ENCODE assay signal across 11 mouse cellular contexts in the genomic region with DNA sequence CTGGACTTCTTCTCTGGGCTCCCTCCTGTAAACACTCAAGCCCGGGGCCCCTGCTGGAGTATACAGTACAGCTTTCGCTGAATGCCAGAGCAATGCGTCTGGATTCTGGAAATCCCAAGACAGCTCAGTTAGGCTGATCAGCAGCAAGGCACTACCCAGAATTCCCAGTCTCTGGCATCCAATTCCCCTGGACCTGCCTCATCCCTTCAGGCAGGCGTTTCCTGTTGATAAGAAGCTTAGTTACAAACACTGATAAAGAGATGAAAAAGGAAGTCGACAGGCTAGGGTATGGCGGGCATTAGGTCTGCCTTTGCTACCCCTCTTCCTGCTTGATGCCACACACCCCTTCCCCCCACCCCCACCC. TPM values are rescaled to one million over a fixed set of nuclear protein-coding genes. Genes with fewer than 3 reads are reported as not detected.
DNase-seq lines count a peak whose midpoint lies in the region; ATAC-seq and TF ChIP-seq lines count a peak whose summit lies in the region.
"Had no signal": no experiment of that assay in that cellular context is flagged by ENCODE, and none has a peak within 500 bp of the region (broad histone marks: within the 10 kb centered on the region; RNA-seq: fewer than 3 reads in every experiment).

No protein-coding gene starts in this region.

- no peaks in the 10 kb centered on the region for H3K9me3 ChIP-seq in heart, embryonic 16.5 days (replicated peaks; ENCODE audit: control insufficient read depth, low read length)
- no peaks in the 10 kb centered on the region for H3K9me3 ChIP-seq in lung, postnatal 0 days (ENCODE audit: low read length)
- H3K9me3 ChIP-seq: hindbrain, embryonic 15.5 days had no signal

- TF ChIP-seq EP300 in lung, postnatal 0 days (IDR thresholded peaks at IDR 0.05) = peak; percentile 95

- H3K27me3 ChIP-seq in kidney, adult 2 months (replicated peaks; ENCODE audit: control insufficient read depth, insufficient read depth, low read length) = no peaks in the 10 kb centered on the region
- H3K27me3 ChIP-seq in heart, embryonic 16.5 days (ENCODE audit: control insufficient read depth, insufficient read depth, low read length) = no peaks in the 10 kb centered on the region
- no peaks in the 10 kb centered on the region for H3K27me3 ChIP-seq in lung, postnatal 0 days (replicated peaks; ENCODE audit: insufficient read depth, low read length)
- H3K27me3 ChIP-seq: hindbrain, embryonic 15.5 days had no signal

- H3K9ac ChIP-seq in heart, embryonic 16.5 days (ENCODE audit: low read length) = peak overlapping the region; percentile 42
- H3K9ac ChIP-seq in lung, postnatal 0 days (replicated peaks; ENCODE audit: low read depth) = no peak overlapping the region
- H3K9ac ChIP-seq: hindbrain, embryonic 15.5 days had no signal

- H3K4me3 ChIP-seq in kidney, adult 2 months (ENCODE audit: insufficient read depth, low read depth, low read length) = no peak overlapping the region
- no peak overlapping the region for H3K4me3 ChIP-seq in heart, embryonic 16.5 days (ENCODE audit: low read length)
- H3K4me3 ChIP-seq in lung, postnatal 0 days (ENCODE audit: low read depth, low read length) = no peak overlapping the region
- H3K4me3 ChIP-seq: hindbrain, embryonic 15.5 days; left cerebral cortex, adult 2 months had no signal

- H3K4me1 ChIP-seq in kidney, adult 2 months (ENCODE audit: control insufficient read depth, insufficient read depth, low read length) = peaks cover 23% of the 10 kb centered on the region
- H3K4me1 ChIP-seq in heart, embryonic 16.5 days (ENCODE audit: control insufficient read depth, insufficient read depth, low read length) = peaks cover 53% of the 10 kb centered on the region
- H3K4me1 ChIP-seq in lung, postnatal 0 days (ENCODE audit: insufficient read depth, low read depth, low read length) = peaks cover 10% of the 10 kb centered on the region; the same call in 1 of the 2 replicates

- TF ChIP-seq POLR2A in kidney, adult 2 months (IDR thresholded peaks at IDR 0.05; ENCODE audit: low read depth, low read length) = no peak

- peak overlapping the region; percentile 40; the same call in 1 of the 2 replicates for H3K4me2 ChIP-seq in heart, embryonic 16.5 days (ENCODE audit: low read depth, low read length)
- H3K4me2 ChIP-seq in lung, postnatal 0 days (replicated peaks; ENCODE audit: low read depth, low read length) = peak overlapping the region; percentile 17; the same call in 1 of the 2 replicates
- H3K4me2 ChIP-seq: hindbrain, embryonic 15.5 days; midbrain, embryonic 11.5 days had no signal

- peak; percentile 63 for DNase-seq in kidney, adult 2 months
- no peak for DNase-seq in kidney, adult 11 months
- DNase-seq in MN1 (ENCODE audit: low spot score) = peak; percentile 80
- peak; percentile 84 for DNase-seq in lung, postnatal 0 days (ENCODE audit: low spot score)
- DNase-seq in T-cell, adult 2 months (ENCODE audit: low spot score) = no peak
- DNase-seq in cerebellum, adult 18-20 months = no peak
- no peak for DNase-seq in frontal cortex, postnatal 10 days (ENCODE audit: low spot score in 2 of 2)

- no peak for TF ChIP-seq CTCF in kidney, adult 2 months (conservative IDR thresholded peaks at IDR 0.05; ENCODE audit: insufficient read depth, insufficient read length, low read depth, low read length)
- no peak for TF ChIP-seq CTCF in lung, postnatal 0 days (IDR thresholded peaks at IDR 0.05)

- 55% methylated on average over 6 of the region's 6 CpGs for WGBS in kidney, adult 2 months
- WGBS in heart, embryonic 16.5 days = 9% methylated on average over 6 of the region's 6 CpGs
- 6% methylated on average over 6 of the region's 6 CpGs for WGBS in lung, postnatal 0 days

- ATAC-seq in heart, embryonic 16.5 days (replicated peaks; ENCODE audit: extremely low read depth, insufficient read depth, low FRiP score) = no peak
- ATAC-seq in lung, postnatal 0 days = peak; percentile 50

- no peaks in the 10 kb centered on the region for H3K36me3 ChIP-seq in kidney, adult 2 months (ENCODE audit: control insufficient read depth, insufficient read depth, low read length)
- no peaks in the 10 kb centered on the region for H3K36me3 ChIP-seq in heart, embryonic 16.5 days (ENCODE audit: control insufficient read depth, insufficient read depth)
- H3K36me3 ChIP-seq in lung, postnatal 0 days (ENCODE audit: insufficient read depth, low read length) = peaks cover 4% of the 10 kb centered on the region; the same call in 1 of the 2 replicates
- H3K36me3 ChIP-seq: hindbrain, embryonic 15.5 days had no signal

- peak overlapping the region; percentile 2; the same call in 1 of the 2 replicates for H3K27ac ChIP-seq in kidney, adult 2 months (ENCODE audit: insufficient read depth, low read depth, low read length)
- peak overlapping the region; percentile 70 for H3K27ac ChIP-seq in heart, embryonic 16.5 days (ENCODE audit: low read length)
- H3K27ac ChIP-seq in lung, postnatal 0 days (ENCODE audit: low read length) = peak overlapping the region; percentile 70
- H3K27ac ChIP-seq: hindbrain, embryonic 15.5 days had no signal

RNA-seq across cellular contexts. Expression of a gene that starts 19.6 kb away (rescaled TPM):
- polyA plus RNA-seq in kidney, adult 2 months (2012; rRNA removed) = 33.4 and 34.1 TPM in 2 replicates
- polyA plus RNA-seq in heart, embryonic 16.5 days (2015; fragmentation: Nextera tagmentation; extraction: Ambion mirVana) = 14.7 and 20.5 TPM in 2 replicates
- polyA plus RNA-seq in lung, postnatal 0 days (2015; fragmentation: Nextera tagmentation; extraction: Ambion mirVana) = 159 and 168 TPM in 2 replicates

RNA-seq across cellular contexts. Expression of a gene that starts 26.0 kb away (rescaled TPM):
- polyA plus RNA-seq in kidney, adult 2 months (2012; rRNA removed) = 37.0 and 37.2 TPM in 2 replicates
- 7.1 and 8.0 TPM in 2 replicates for polyA plus RNA-seq in heart, embryonic 16.5 days (2015; fragmentation: Nextera tagmentation; extraction: Ambion mirVana)
- polyA plus RNA-seq in lung, postnatal 0 days (2015; fragmentation: Nextera tagmentation; extraction: Ambion mirVana) = 6.6 and 7.4 TPM in 2 replicates

RNA-seq across cellular contexts. Expression of a gene that starts 32.3 kb away (rescaled TPM):
- not detected in 2 replicates for polyA plus RNA-seq in kidney, adult 2 months (2012; rRNA removed)
- not detected in 2 replicates for polyA plus RNA-seq in heart, embryonic 16.5 days (2015; fragmentation: Nextera tagmentation; extraction: Ambion mirVana)
- 0.13 TPM in 1 of 2 replicates, not detected in the other for polyA plus RNA-seq in lung, postnatal 0 days (2015; fragmentation: Nextera tagmentation; extraction: Ambion mirVana)
- polyA plus RNA-seq: hindbrain, embryonic 15.5 days; midbrain, embryonic 11.5 days had no signal

Comparison
In these comparisons a context has a peak if more than half of its experiments do, and no peak if none do; other contexts are left out.
1. DNase-seq: peak in kidney, adult 2 months (single experiment), MN1 (single experiment) and lung, postnatal 0 days (single experiment); none in kidney, adult 11 months (single experiment), T-cell, adult 2 months (single experiment), cerebellum, adult 18-20 months (0 of 2) and frontal cortex, postnatal 10 days (0 of 2).
2. H3K27ac ChIP-seq: peak in every context shown above with its lines; median percentile 70 in heart, embryonic 16.5 days; 70 in lung, postnatal 0 days; 2 in kidney, adult 2 months.